Mouse (Mus musculus) olfactory bulb, adult 2 months (tissue): ENCODE data around the gene Yipf1.

Experiments used
- CTCF ChIP-seq: fragments of 200-500 bp; IDR thresholded peaks from 2 replicates; pipeline ENCODE4 v1.5.1; 2012; ENCODE audit warnings: low read depth, mild to moderate bottlenecking, low read length, moderate library complexity; ENCODE audit not compliant: insufficient read depth
- POLR2A ChIP-seq: fragments of 200-500 bp; IDR thresholded peaks from 2 replicates; pipeline ENCODE4 v1.6.1; 2012; ENCODE audit warnings: mild to moderate bottlenecking, low read depth, low read length, moderate library complexity; ENCODE audit not compliant: insufficient read depth

DNA sequence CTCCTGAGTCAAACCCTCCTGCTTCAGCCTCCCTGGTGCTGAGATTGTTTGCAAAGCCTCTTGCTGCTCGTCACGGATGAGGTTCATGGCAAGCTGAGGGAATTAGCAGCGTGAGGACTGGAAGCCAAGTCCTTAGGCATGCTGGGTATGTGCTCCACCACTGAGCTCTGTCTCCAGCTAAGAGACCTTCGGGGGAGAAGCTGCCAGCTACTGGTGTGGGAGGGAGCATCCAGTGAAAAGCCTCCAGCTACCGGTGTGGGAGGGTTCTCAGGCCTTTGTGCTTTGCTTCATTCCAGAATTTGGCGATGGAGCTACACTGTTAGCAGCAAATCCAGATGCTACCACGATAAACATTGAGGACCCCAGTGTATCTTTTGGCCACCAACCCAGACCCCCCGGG, 4.5 kb downstream of the Yipf1 start:
- no peak for TF ChIP-seq CTCF
- no peak for TF ChIP-seq POLR2A
